Mouse (Mus musculus) stomach, embryonic 14.5 days (tissue): ENCODE results near the gene Slc29a4. TPM values are rescaled to one million over a fixed set of nuclear protein-coding genes. Genes with fewer than 3 reads are reported as not detected.

Experiments used
- ATAC-seq: fragments of 200-750 bp; cut with Nextera tagmentation; 2 replicates; pipeline ENCODE4 v1.8.0; 2017; ENCODE audit warnings: low read depth, moderate TSS enrichment; ENCODE audit not compliant: insufficient number of reproducible peaks, insufficient read depth, low FRiP score
- H3K27ac ChIP-seq: fragments of 300-500 bp; sonication (generic); 2 replicates; pipeline ENCODE4 v1.5.1; 2014; ENCODE audit warnings: mild to moderate bottlenecking, low read length, moderate library complexity, mixed read lengths
- H3K27me3 ChIP-seq: fragments of 300-500 bp; sonication (generic); 2 replicates; pipeline ENCODE4 v1.6.1; 2014; ENCODE audit warnings: low read length, control low read depth, mixed read lengths; ENCODE audit not compliant: control insufficient read depth, insufficient read depth
- H3K36me3 ChIP-seq: fragments of 300-500 bp; sonication (generic); 2 replicates; pipeline ENCODE4 v1.6.1; 2014; ENCODE audit warnings: mild to moderate bottlenecking, control low read depth, low read length, moderate library complexity, mixed read lengths; ENCODE audit not compliant: control insufficient read depth, insufficient read depth
- H3K4me1 ChIP-seq: fragments of 300-500 bp; sonication (generic); 2 replicates; pipeline ENCODE4 v1.6.1; 2014; ENCODE audit warnings: low read length, control low read depth, mixed read lengths; ENCODE audit not compliant: control insufficient read depth, insufficient read depth
- H3K4me2 ChIP-seq: fragments of 300-500 bp; sonication (generic); replicated peaks from 2 replicates; pipeline ENCODE4 v1.6.1; 2014; ENCODE audit warnings: low read depth, low read length, control low read depth
- H3K4me3 ChIP-seq: fragments of 300-500 bp; sonication (generic); 2 replicates; pipeline ENCODE4 v1.5.1; 2014; ENCODE audit warnings: low read depth, low read length, control low read depth
- H3K9ac ChIP-seq: fragments of 300-500 bp; sonication (generic); replicated peaks from 2 replicates; pipeline ENCODE4 v1.6.1; 2014; ENCODE audit warnings: low read depth, mild to moderate bottlenecking, control low read depth, low read length, moderate library complexity, mixed read lengths
- H3K9me3 ChIP-seq: fragments of 300-500 bp; sonication (generic); 2 replicates; pipeline ENCODE4 v1.6.1; 2016; ENCODE audit warnings: low read depth, low read length, control low read depth; ENCODE audit not compliant: control insufficient read depth
- WGBS: fragments of 180-500 bp; shearing (Covaris S2); extraction: QIAGEN DNeasy Blood & Tissue Kit; methylation state at CpG from one replicate; pipeline ENCODE4 v1.1.7; 2014; 5-methylcytosine and 5-hydroxymethylcytosine counted together
- polyA plus RNA-seq: library from polyadenylated mRNA; unstranded; fragments of >200 nt; fragmentation: Nextera tagmentation; extraction: Ambion mirVana; gene quantifications from 2 replicates; pipeline ENCODE4 v1.2.1, GENCODE M21; 2014

The Slc29a4 gene
- polyA plus RNA-seq, 1 experiment from 2014 or later, result 8.1 TPM

DNA sequence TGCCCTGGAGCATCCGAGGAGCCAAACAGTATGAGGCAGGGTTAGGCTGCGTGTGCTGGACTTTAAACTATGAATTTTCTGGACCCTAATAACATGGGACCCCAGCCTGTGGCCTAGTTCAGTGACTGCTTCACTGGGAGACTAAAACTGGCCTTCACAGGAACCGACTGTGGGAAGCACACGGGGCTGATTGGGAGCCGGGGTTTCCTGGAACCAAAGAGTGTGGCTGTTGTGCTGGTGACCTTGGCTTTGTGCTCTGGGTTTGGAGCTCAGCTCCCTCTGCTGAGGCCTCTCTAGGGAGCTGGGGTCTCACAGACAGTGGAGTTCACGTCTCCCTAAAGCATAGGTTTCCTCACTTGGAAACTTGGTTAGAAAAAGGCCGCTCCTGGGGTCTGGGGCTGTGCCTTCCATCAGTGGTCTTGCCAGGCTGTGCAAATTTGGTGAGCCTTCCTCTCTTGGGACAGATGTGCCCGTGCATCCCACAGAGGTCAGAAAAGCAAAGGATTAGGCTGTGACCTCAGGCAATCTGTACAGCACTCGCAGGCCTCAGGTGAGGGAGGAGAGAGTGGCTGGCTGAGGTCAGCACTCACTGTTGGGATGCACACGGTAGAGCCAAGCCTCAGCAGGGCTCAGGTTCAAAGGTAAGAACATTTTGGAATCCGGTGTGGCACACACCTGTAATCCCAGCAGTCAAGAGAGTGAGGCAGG is 23.6 kb upstream of the Slc29a4 start:
- Histone ChIP-seq H3K4me3 (no peak overlapping the region), H3K27me3 (no peaks in the 10 kb centered on the region), H3K4me1 (no peaks in the 10 kb centered on the region), H3K36me3 (peaks cover 46% of the 10 kb centered on the region), H3K4me2 (no peak overlapping the region), H3K9ac (no peak overlapping the region), H3K27ac (no peak overlapping the region), H3K9me3 (no peaks in the 10 kb centered on the region)
- ATAC-seq, result no peak
- 89% methylated on average over 11 of the region's 11 CpGs for WGBS

DNA sequence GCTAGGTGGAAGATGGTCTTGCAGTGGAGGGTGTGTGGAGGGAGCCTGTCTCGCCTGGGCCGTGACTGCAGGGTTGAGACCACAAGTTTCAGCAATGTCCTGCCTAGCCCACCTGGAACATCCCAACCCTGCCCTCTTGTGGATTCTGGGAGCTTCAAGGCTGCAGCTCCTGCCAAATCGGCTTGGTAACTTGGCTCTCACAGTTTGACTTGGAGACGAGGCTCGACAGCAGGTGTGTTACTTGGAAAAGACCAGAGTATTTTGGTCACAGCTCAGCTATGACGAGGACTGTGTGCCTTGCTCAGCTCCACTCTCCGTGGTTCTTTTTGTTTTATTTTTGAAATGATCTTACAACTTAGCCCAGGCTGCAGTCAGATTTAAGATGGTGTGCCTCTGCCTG is 22.6 kb upstream of the Slc29a4 start:
- Histone ChIP-seq H3K27ac (no peak overlapping the region), H3K9me3 (no peaks in the 10 kb centered on the region), H3K4me2 (no peak overlapping the region), H3K4me1 (no peaks in the 10 kb centered on the region), H3K4me3 (no peak overlapping the region), H3K36me3 (peaks cover 39% of the 10 kb centered on the region), H3K27me3 (no peaks in the 10 kb centered on the region), H3K9ac (no peak overlapping the region)
- no peak for ATAC-seq
- WGBS, result 84% methylated on average over 7 of the region's 7 CpGs

DNA sequence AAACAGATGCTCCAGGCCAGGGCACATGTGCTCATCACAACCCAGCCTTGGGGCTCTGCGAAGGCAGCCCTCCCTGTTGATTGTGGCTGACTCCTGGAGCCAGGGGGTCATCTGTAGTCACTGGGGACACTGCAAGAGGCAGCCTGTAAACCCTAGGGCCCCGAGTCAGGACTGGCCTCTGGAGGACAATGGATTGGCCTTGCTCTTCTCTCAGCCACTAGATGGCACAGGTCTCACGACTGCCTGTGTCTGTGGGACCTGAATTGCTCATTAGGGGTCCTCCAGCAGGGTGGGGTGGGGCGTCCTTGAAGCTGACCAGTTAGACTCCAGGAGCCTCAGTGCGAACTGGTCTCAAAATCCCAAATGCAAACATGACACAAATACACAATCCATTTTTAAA is 19.2 kb upstream of the Slc29a4 start:
- no peak overlapping the region for H3K4me2 ChIP-seq
- H3K36me3 ChIP-seq, result peaks cover 9% of the 10 kb centered on the region
- H3K27ac ChIP-seq, result no peak overlapping the region
- no peaks in the 10 kb centered on the region for H3K9me3 ChIP-seq
- H3K4me3 ChIP-seq, result no peak overlapping the region
- WGBS, result 27% methylated on average over 5 of the region's 5 CpGs
- H3K9ac ChIP-seq, result no peak overlapping the region
- H3K27me3 ChIP-seq, result no peaks in the 10 kb centered on the region
- H3K4me1 ChIP-seq, result no peaks in the 10 kb centered on the region
- no peak for ATAC-seq

DNA sequence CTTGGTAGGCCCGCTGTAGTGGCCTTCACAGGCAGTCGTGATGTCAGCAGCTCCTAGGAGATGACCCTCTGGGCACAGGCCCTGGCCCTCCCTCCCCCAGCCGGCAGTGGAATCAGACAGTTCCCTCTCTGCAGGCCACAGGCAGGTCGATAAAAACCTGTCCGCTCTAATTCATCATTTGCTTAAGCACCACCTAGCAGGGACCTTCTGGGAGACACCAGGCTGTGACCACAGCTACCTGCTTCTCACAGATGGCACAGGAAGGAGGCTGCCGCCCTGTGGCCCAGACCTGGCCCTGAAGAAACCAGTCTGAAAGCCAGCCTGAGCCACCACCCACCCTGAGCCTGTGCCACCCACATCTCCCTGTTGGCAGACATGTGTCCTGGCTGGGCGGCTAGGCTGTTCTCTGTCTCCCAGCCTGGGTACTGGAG is 14.2 kb upstream of the Slc29a4 start:
- no peak overlapping the region for H3K9ac ChIP-seq
- H3K9me3 ChIP-seq, result no peaks in the 10 kb centered on the region
- no peak overlapping the region for H3K27ac ChIP-seq
- H3K36me3 ChIP-seq, result no peaks in the 10 kb centered on the region
- 50% methylated on average over 7 of the region's 7 CpGs for WGBS
- no peak overlapping the region for H3K4me2 ChIP-seq
- H3K27me3 ChIP-seq, result no peaks in the 10 kb centered on the region
- H3K4me3 ChIP-seq, result no peak overlapping the region
- ATAC-seq, result no peak
- no peaks in the 10 kb centered on the region for H3K4me1 ChIP-seq

DNA sequence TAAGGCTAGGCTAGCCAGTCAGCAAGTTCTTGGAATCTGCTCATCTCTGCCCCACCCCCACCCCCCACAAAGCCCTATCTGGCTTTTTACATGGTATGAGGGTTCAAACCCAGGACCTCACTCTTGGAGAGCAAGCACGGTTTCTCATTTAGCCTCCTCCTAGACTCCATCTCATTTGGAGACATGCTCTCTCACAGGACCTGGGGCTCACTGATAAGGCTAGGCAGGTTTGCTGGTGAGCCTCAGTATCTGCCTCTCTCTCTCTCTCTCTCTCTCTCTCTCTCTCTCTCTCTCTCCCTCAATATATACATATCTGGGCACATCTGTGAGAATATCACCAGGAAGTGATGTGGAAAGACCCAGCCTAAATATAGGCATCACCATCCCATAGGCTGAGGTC is 13.2 kb upstream of the Slc29a4 start:
- no peak overlapping the region for H3K4me2 ChIP-seq
- H3K27me3 ChIP-seq, result no peaks in the 10 kb centered on the region
- ATAC-seq, result no peak
- no peak overlapping the region for H3K9ac ChIP-seq
- no peak overlapping the region for H3K27ac ChIP-seq
- no peaks in the 10 kb centered on the region for H3K36me3 ChIP-seq
- no peaks in the 10 kb centered on the region for H3K4me1 ChIP-seq
- 90% methylated on average over 1 of the region's 1 CpGs for WGBS
- no peak overlapping the region for H3K4me3 ChIP-seq
- no peaks in the 10 kb centered on the region for H3K9me3 ChIP-seq

DNA sequence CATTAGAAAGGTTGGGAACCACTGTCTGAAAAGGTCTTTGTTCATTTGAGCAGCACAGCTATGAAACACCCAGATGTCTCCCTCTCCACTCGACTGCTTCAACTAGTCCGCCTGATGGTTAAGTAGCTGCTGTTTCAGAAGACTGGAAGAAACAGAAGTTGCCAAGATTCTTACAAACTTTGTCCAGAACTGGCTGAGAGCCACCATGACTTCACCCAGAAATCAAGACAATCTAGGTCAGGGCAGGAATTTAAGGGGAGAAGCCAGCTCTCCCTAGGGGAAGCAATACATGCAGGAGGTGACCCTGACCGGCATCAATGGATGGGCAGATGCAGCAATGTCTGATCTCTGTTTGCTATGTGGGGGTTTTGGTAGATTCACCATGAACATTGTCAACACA is 10.4 kb upstream of the Slc29a4 start:
- Histone ChIP-seq H3K9ac (no peak overlapping the region), H3K27me3 (no peaks in the 10 kb centered on the region), H3K9me3 (no peaks in the 10 kb centered on the region), H3K4me3 (no peak overlapping the region), H3K4me2 (no peak overlapping the region), H3K4me1 (no peaks in the 10 kb centered on the region), H3K27ac (no peak overlapping the region), H3K36me3 (no peaks in the 10 kb centered on the region)
- 82% methylated on average over 3 of the region's 3 CpGs for WGBS
- ATAC-seq, result no peak

DNA sequence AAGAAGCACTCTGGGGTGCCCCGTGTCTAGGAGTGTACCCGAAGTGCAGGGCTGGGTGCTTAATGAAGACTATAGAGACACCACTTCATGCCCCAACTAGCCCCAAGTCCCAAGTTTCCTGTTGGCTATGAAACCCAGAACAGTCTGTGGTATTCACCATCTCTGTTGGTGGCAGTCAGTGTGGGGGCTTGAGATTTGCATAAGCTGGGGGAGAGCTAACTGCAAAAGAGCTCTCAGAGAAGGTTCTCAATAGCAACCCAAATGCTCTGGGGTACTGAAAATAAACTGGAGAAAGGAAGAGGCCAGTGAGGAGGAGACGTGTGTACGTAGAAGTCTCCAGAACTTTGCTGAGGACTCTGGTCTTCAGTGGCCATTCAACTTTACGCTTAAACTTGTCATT is 9.8 kb upstream of the Slc29a4 start:
- no peak for ATAC-seq

DNA sequence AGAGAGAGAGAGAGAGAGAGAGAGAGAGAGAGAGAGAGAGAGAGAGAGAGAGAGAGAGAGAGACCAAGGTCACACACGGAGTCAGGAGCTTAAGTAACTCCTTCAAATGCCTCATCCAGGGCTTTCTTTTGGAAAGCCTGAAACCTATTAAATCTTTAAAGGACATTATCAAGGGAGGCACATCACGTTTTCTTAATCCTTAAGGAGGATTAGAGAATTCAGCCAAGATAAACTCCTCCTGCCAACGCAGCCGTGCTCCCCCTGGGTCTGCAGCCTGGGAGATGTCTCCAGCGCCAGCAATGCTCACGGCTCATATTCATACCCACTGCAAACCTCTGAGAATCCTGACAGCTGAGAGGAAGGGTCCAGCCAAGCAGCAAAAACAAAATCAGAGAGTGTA is 3.4 kb upstream of the Slc29a4 start:
- no peak overlapping the region for H3K4me2 ChIP-seq
- no peak for ATAC-seq
- H3K9ac ChIP-seq, result no peak overlapping the region
- H3K36me3 ChIP-seq, result no peaks in the 10 kb centered on the region
- H3K27me3 ChIP-seq, result no peaks in the 10 kb centered on the region
- WGBS, result 41% methylated on average over 6 of the region's 6 CpGs
- H3K4me3 ChIP-seq, result no peak overlapping the region
- H3K9me3 ChIP-seq, result no peaks in the 10 kb centered on the region
- no peaks in the 10 kb centered on the region for H3K4me1 ChIP-seq
- H3K27ac ChIP-seq, result no peak overlapping the region

More for the DNA sequence above, 9.8 kb upstream of the Slc29a4 start:
- Histone ChIP-seq H3K36me3 (no peaks in the 10 kb centered on the region), H3K4me2 (no peak overlapping the region), H3K9ac (no peak overlapping the region), H3K27ac (no peak overlapping the region), H3K9me3 (no peaks in the 10 kb centered on the region), H3K4me1 (no peaks in the 10 kb centered on the region), H3K4me3 (no peak overlapping the region), H3K27me3 (no peaks in the 10 kb centered on the region)
- WGBS, result 86% methylated on average over 5 of the region's 5 CpGs

DNA sequence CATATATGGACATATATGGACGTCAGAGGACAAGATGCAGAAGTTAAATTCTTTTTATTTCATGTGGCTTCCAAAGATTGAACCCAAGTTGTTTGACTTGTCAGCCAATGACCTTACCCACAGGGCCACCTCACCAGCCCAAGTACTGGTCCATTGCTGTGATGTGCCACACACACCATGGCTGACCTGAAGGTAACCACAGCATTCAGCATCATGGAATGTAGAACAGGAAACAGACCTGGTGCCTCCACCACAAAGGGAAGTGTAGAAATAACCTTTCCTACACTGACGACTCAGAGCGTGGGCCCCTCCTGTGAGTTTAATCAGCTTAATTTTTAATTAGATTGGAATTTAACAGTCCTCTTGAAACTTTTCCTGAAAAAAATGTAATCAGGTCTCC is 2.0 kb upstream of the Slc29a4 start:
- H3K36me3 ChIP-seq, result no peaks in the 10 kb centered on the region
- 74% methylated on average over 3 of the region's 3 CpGs for WGBS
- no peak for ATAC-seq

More for the DNA sequence above, 2.0 kb upstream of the Slc29a4 start:
- H3K4me3 ChIP-seq, result no peak overlapping the region
- no peaks in the 10 kb centered on the region for H3K4me1 ChIP-seq
- H3K4me2 ChIP-seq, result no peak overlapping the region
- H3K9me3 ChIP-seq, result no peaks in the 10 kb centered on the region
- H3K27me3 ChIP-seq, result no peaks in the 10 kb centered on the region
- no peak overlapping the region for H3K27ac ChIP-seq
- no peak overlapping the region for H3K9ac ChIP-seq
